Mouse (Mus musculus) induced T-regulatory cell, adult 2 months (primary cell): ENCODE measurements at regions not wholly inside any gene's neighbourhood (a gene's known extent, or its start where the extent isn't known, plus 50 kb on each side); places are given as distances from the start of the nearest gene placed in this dataset.
A peak's percentile ranks its signal among the peaks of the same experiment; 100 is the strongest.
"Not testable (repeated sequence)": the region's sequence is repeated elsewhere in the genome, so short reads cannot be mapped to it uniquely, and the experiment has no call there.

ENCODE experiments used
- DNase-seq: peaks from one replicate; pipeline ENCODE4 v3.0.0-alpha.2; 2012; ENCODE audit warnings: low read depth

- DNase-seq = peak; percentile 55
These were observed 71.0 kb upstream of the Prl4a1 start for GRCm38 (mm10) chr13:27945062-27945461.

- not testable (repeated sequence) for DNase-seq
These were observed 55.6 kb upstream of the Prl4a1 start for GRCm38 (mm10) chr13:27960421-27960820.

- DNase-seq = not testable (repeated sequence)
These were observed 53.6 kb upstream of the Prl4a1 start for GRCm38 (mm10) chr13:27962381-27962780.

GRCm38 (mm10) chr13:27966021-27966420 is 50.0 kb upstream of the Prl4a1 start:
- DNase-seq = not testable (repeated sequence)
